Mouse (Mus musculus) heart, adult 2 months (tissue): ENCODE measurements around the gene Hebp2.

Source experiments
- CTCF ChIP-seq: fragments of 200-600 bp; IDR thresholded peaks from 2 replicates; pipeline ENCODE4 v1.8.1; 2022; ENCODE audit warnings: antibody characterized with exemption, mild to moderate bottlenecking, moderate library complexity
- EP300 ChIP-seq: fragments of 200-500 bp; IDR thresholded peaks from 2 replicates; pipeline ENCODE4 v1.6.1; 2011; ENCODE audit warnings: low read depth, low read length, control low read depth; ENCODE audit not compliant: insufficient read depth
- POLR2A ChIP-seq: fragments of 200-500 bp; IDR thresholded peaks from 2 replicates; pipeline ENCODE4 v1.6.1; 2011; ENCODE audit warnings: mild to moderate bottlenecking, low read depth, low read length, control low read depth; ENCODE audit not compliant: insufficient read depth

DNA sequence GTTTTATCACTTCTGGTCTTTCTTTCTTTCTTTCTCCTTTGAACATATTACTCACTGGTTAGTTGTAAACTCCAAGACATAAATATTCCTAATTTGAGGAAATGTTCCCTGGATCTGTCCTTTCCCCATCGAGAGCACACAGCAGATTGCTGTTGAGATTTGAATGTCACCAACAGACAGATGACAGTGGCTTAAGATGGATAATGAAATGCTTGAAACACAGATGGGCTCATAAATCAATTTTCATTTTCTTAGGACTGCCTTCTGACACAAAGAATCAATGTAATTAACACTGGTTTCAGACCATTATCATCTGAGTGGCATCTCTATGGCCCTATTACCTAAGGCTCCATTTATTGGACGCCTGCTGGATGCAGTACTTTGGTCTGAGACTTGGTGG is 23.3 kb downstream of the Hebp2 start:
- TF ChIP-seq CTCF (no peak), POLR2A (no peak), EP300 (no peak)
